Mouse (Mus musculus): ENCODE results near the gene Mettl7a1. TPM values are rescaled to one million over a fixed set of nuclear protein-coding genes. Genes with fewer than 3 reads are reported as not detected.
"Not testable (repeated sequence)": the region's sequence is repeated elsewhere in the genome, so short reads cannot be mapped to it uniquely, and the experiment has no call there.

Mettl7a1 gene
- total RNA-seq, 2 experiments from 2014 or later: 20.1 to 22.2 TPM

GRCm38 (mm10) chr15:100337847-100338246, 33.9 kb downstream of the Mettl7a1 start:
- peak in 1 of 2 experiments; percentile 49 for DNase-seq (ENCODE audit: low spot score in 2 of 2)

- not testable (repeated sequence) for DNase-seq (ENCODE audit: low spot score in 2 of 2)
These were observed 37.5 kb downstream of the Mettl7a1 start for GRCm38 (mm10) chr15:100341314-100341980.

DNA sequence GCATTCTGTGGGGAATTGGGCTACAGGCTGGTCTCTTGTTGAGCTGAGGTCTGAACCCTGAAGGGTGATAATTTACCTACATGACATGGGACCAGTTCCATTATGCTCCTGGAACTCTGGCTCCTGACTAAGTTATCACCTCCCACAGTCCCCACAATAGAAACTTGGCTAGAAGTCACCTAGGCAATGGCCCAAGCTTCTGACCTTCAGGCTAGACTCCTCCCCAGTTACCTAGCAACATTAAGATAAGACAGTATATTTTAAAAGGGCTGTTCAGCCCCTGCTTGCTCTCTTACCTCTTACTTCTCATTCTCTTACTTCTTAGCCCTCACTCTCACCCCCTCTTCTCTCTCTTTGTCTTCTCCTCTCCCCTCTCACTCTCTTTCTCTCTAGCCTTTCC, 41.5 kb downstream of the Mettl7a1 start:
- DNase-seq (ENCODE audit: low spot score in 2 of 2): no peak

GRCm38 (mm10) chr15:100346761-100347160, 42.8 kb downstream of the Mettl7a1 start:
- DNase-seq (ENCODE audit: low spot score in 2 of 2): no peak

GRCm38 (mm10) chr15:100349496-100349895, 45.6 kb downstream of the Mettl7a1 start:
- DNase-seq (ENCODE audit: low spot score in 2 of 2): no peak

- no peak for DNase-seq (ENCODE audit: low spot score in 2 of 2)
These were observed 47.6 kb downstream of the Mettl7a1 start for GRCm38 (mm10) chr15:100351501-100352060.

GRCm38 (mm10) chr15:100352711-100353250, 48.8 kb downstream of the Mettl7a1 start, which contains the start of the genes Methig1 and Mettl7a2:
Gene Methig1 (plus strand): TSS chr15:100353149.
Gene Mettl7a2 (plus strand): TSS chr15:100353200.
- DNase-seq (ENCODE audit: low spot score in 2 of 2): no peak

GRCm38 (mm10) chr15:100353399-100353798, 49.5 kb downstream of the Mettl7a1 start:
- not testable (repeated sequence) for DNase-seq (ENCODE audit: low spot score in 2 of 2)

DNA sequence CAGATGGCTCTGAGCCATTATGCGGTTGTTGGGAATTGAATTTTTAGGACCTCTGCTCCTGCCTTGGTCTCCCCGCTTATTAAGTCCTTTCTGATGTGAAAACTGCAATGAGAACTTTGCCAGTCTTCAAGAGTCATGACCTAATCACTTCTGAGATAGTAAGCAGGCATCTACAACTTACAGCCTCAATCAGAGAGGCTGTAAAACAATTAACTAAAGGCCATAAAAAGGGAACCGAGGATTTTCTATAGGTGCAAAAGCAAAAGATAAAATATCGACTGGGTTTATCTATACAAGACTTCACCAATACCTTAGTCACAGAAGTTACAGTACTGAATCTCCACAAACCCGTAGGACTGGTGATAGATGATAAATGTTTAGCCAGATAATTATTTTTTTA, 51.9 kb downstream of the Mettl7a1 start:
- DNase-seq (ENCODE audit: low spot score in 2 of 2): no peak

DNA sequence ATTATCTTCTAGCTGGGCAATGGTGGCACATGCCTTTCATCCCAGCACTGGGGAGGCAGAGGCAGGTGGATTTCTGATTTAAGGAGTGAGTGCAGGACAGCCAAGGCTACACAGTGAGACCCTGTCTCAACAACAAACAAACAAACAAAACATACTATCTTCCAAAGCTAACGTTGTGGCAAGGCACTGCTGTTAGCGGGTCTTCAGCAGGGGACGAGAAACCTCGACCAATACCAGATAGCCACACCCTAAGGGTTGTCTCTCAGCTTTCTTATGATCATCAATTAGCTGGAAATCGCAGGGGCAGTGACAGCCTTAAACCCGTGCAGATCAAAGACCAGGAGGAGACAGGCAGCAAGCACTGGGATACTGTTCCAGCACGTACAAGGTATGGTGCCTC, 60.3 kb downstream of the Mettl7a1 start, which contains the start of gene Higd1c:
TSS of gene Higd1c (plus strand) at position 301 of the 400 bp plus-strand sequence.
- DNase-seq (ENCODE audit: low spot score in 2 of 2): no peak

GRCm38 (mm10) chr15:100365967-100366366, 62.0 kb downstream of the Mettl7a1 start:
- DNase-seq (ENCODE audit: low spot score in 2 of 2): not testable (repeated sequence)

DNA sequence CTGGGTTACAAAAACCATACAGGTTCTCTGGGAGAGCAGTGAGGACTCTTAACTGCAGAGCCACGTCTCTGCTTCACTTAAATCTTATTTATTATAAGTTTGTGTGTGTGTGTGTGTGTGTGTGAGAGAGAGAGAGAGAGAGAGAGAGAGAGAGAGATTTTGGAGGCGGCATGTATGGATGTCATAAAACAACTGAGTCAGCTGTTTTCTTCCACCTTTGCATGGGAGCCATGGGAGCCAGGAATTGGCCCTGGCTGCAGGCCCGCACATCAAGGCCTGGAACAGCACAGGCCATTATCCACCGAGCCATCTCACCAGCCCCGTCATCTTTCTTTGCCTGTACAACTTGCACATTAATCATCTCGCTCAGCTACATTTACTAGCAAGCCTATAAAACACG, 63.2 kb downstream of the Mettl7a1 start:
- DNase-seq (ENCODE audit: low spot score in 2 of 2): no peak

GRCm38 (mm10) chr15:100375066-100375465, 71.1 kb downstream of the Mettl7a1 start:
- peak in 1 of 2 experiments; percentile 41 for DNase-seq (ENCODE audit: low spot score in 2 of 2)

GRCm38 (mm10) chr15:100377847-100378505, 74.0 kb downstream of the Mettl7a1 start:
- not testable (repeated sequence) for DNase-seq (ENCODE audit: low spot score in 2 of 2)

Other genes starting within 250 kb of the Mettl7a1 start
- 10 to 100 TPM; 66.1 to 68.7 TPM for gene Atf1, start 76.3 kb upstream of the Mettl7a1 start, total RNA-seq (2021)
- gene Tmprss12, start 23.3 kb upstream of the Mettl7a1 start, total RNA-seq (2021): not detected
- under 1 TPM; 0.17 to 0.18 TPM for gene Mettl7a3, start 30.8 kb downstream of the Mettl7a1 start, total RNA-seq (2021)
- not detected for gene Methig1, start 49.0 kb downstream of the Mettl7a1 start, total RNA-seq (2021)
- under 1 TPM; 0.23 to 0.25 TPM for gene Mettl7a2, start 49.1 kb downstream of the Mettl7a1 start, total RNA-seq (2021)
- not detected for gene Higd1c, start 60.4 kb downstream of the Mettl7a1 start, total RNA-seq (2021)
- gene Gm5475, start 118.0 kb downstream of the Mettl7a1 start, total RNA-seq (2021): not detected
- 10 to 100 TPM; 28.0 to 28.6 TPM for gene Slc11a2, start 120.9 kb downstream of the Mettl7a1 start, total RNA-seq (2021)
- 10 to 100 TPM; 20.9 to 24.1 TPM for gene Letmd1, start 164.9 kb downstream of the Mettl7a1 start, total RNA-seq (2021)
- gene Csrnp2, start 191.3 kb downstream of the Mettl7a1 start, total RNA-seq (2021): 1 to 10 TPM; 5.7 to 5.9 TPM
- 10 to 100 TPM; 20.4 to 23.9 TPM for gene Tfcp2, start 247.9 kb downstream of the Mettl7a1 start, total RNA-seq (2021)

Data from gastrocnemius, postnatal 4 days (tissue).